Mouse (Mus musculus): ENCODE measurements around the gene Cys1.

DNA sequence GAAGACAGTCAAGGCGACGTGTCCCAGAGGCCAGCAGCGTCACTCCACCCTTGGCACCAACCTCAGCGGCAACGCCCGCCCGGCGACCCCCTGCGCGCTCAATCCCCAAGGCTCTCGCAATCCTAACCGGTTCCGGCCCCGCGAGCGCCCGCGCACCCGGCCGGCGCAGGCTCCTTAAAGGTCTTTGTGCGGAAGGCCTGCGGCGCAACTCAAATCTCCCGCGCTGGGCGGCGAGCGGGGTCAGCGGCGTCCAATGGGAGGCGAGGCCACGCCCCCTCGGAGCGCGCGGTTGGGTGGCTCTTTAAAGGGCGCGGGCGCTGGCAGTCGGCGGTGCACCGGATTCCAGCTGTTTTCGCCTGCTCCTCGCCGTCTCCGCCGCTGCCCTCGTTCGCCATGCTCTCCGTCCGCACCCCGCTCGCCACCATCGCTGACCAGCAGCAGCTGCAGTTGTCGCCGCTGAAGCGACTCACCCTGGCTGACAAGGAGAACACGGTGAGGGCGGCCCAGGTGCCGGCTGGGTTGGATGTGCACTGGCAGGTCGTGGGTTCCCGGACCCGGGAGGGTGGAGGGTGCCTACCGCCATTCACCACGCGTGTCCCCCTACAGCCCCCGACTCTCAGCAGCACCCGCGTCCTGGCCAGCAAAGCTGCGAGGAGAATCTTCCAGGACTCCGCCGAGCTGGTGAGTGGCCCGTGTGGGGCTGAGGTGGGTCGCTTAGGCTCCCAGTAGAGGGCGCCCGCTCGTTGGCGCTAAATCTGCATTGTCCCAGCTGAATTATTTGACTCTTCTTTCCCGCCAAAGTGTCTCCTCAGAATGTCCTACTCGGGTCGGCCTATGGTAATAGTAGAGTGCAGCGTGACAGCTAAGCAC lies 26.6 kb upstream of the Cys1 start, which contains the start of gene Rrm2:
- TF ChIP-seq EP300 (IDR thresholded peaks at IDR 0.05; ENCODE audit: low read depth) (no peak), CTCF (IDR thresholded peaks at IDR 0.05; ENCODE audit: low read depth) (peak; percentile 91)

Measured in liver, postnatal 0 days (tissue).